In genomic region chr1:191575458-191576247, GRCm38 (mm10) we compare ENCODE assay signal across 8 mouse cellular contexts. TPM values are rescaled to one million over a fixed set of nuclear protein-coding genes. Genes with fewer than 3 reads are reported as not detected.
A peak's percentile ranks its signal among the peaks of the same experiment; 100 is the strongest.
DNase-seq lines count a peak whose midpoint lies in the region; ATAC-seq and TF ChIP-seq lines count a peak whose summit lies in the region.

Gene Dtl (minus strand): TSS chr1:191575544.
Gene Ints7 (plus strand): TSS chr1:191575636.

- intact Hi-C loops in heart, postnatal 10 days (cut with DNase I): loop anchor here (2.0 to 5.0 kb wide), 2 partner anchors 243 to 332 kb away; partner anchors contain the start of gene Slc30a1

- peaks cover 1% of the 10 kb centered on the region for H3K36me3 ChIP-seq in ES-Bruce4 (ENCODE audit: control insufficient read depth, insufficient read depth, low read length, poor library complexity, severe bottlenecking)
- H3K36me3 ChIP-seq in forebrain, embryonic 13.5 days (ENCODE audit: poor library complexity, severe bottlenecking): peaks cover 14% of the 10 kb centered on the region
- no peaks in the 10 kb centered on the region; the same call in 1 of the 2 replicates for H3K36me3 ChIP-seq in liver, postnatal 0 days (replicated peaks; ENCODE audit: insufficient read depth, low read length)
- H3K36me3 ChIP-seq in neural tube, embryonic 14.5 days (ENCODE audit: control insufficient read depth, insufficient read depth, low read length): no peaks in the 10 kb centered on the region

- under 1% methylated on average over 70 of the region's 70 CpGs for WGBS in forebrain, embryonic 13.5 days
- under 1% methylated on average over 70 of the region's 70 CpGs for WGBS in large intestine, adult 2 months
- WGBS in liver, postnatal 0 days (ENCODE audit: insufficient replicate concordance): under 1% methylated on average over 70 of the region's 70 CpGs
- 0% methylated on average over 70 of the region's 70 CpGs for WGBS in neural tube, embryonic 14.5 days

- TF ChIP-seq EP300 in ES-Bruce4 (IDR thresholded peaks at IDR 0.05; ENCODE audit: insufficient read depth, low read depth, low read length): peak; percentile 13; the same call in 1 of the 2 replicates
- TF ChIP-seq EP300 in liver, postnatal 0 days (IDR thresholded peaks at IDR 0.05; ENCODE audit: low read depth): peak; percentile 6; the same call in 1 of the 2 replicates

- H3K27ac ChIP-seq in ES-Bruce4 (ENCODE audit: insufficient read depth, low read length): peak within 1 kb of the TSS; percentile 57
- H3K27ac ChIP-seq in forebrain, embryonic 13.5 days: peak within 1 kb of the TSS; percentile 93
- H3K27ac ChIP-seq in liver, postnatal 0 days (ENCODE audit: low read depth): peak within 1 kb of the TSS; percentile 94
- H3K27ac ChIP-seq in neural tube, embryonic 14.5 days (ENCODE audit: low read depth, low read length): peak within 1 kb of the TSS; percentile 80

- no peaks in the 10 kb centered on the region for H3K9me3 ChIP-seq in ES-Bruce4 (replicated peaks; ENCODE audit: control insufficient read depth, insufficient read depth, low read length, poor library complexity, severe bottlenecking)
- no peaks in the 10 kb centered on the region for H3K9me3 ChIP-seq in forebrain, embryonic 13.5 days (replicated peaks)
- peaks cover 3% of the 10 kb centered on the region; the same call in 1 of the 2 replicates for H3K9me3 ChIP-seq in liver, postnatal 0 days (ENCODE audit: low read length)
- H3K9me3 ChIP-seq in neural tube, embryonic 14.5 days (ENCODE audit: control insufficient read depth, low read length): no peaks in the 10 kb centered on the region

- TF ChIP-seq CTCF in ES-Bruce4 (IDR thresholded peaks at IDR 0.05; ENCODE audit: low read depth, low read length): peak; percentile 87
- TF ChIP-seq CTCF in liver, postnatal 0 days (IDR thresholded peaks at IDR 0.05; ENCODE audit: low read depth): peak; percentile 100

- peak; percentile 70 for TF ChIP-seq POLR2A in ES-Bruce4 (IDR thresholded peaks at IDR 0.05; ENCODE audit: insufficient read depth, low read length)

- peak within 1 kb of the TSS; percentile 91 for H3K4me3 ChIP-seq in ES-Bruce4 (ENCODE audit: low read depth, low read length)
- peak within 1 kb of the TSS; percentile 86 for H3K4me3 ChIP-seq in forebrain, embryonic 13.5 days
- peak within 1 kb of the TSS; percentile 83 for H3K4me3 ChIP-seq in liver, postnatal 0 days (ENCODE audit: low read depth, low read length)
- H3K4me3 ChIP-seq in neural tube, embryonic 14.5 days (ENCODE audit: low read depth, low read length): peak within 1 kb of the TSS; percentile 81

- peak within 1 kb of the TSS; percentile 94 for H3K9ac ChIP-seq in ES-Bruce4 (ENCODE audit: low read depth, poor library complexity, severe bottlenecking)
- H3K9ac ChIP-seq in forebrain, embryonic 13.5 days: peak within 1 kb of the TSS; percentile 72
- peak within 1 kb of the TSS; percentile 81 for H3K9ac ChIP-seq in liver, postnatal 0 days (replicated peaks)
- H3K9ac ChIP-seq in neural tube, embryonic 14.5 days (replicated peaks; ENCODE audit: low read depth, low read length): peak within 1 kb of the TSS; percentile 56

- peak within 1 kb of the TSS; percentile 74 for H3K4me2 ChIP-seq in forebrain, embryonic 13.5 days
- H3K4me2 ChIP-seq in liver, postnatal 0 days (ENCODE audit: low read depth, low read length): peak within 1 kb of the TSS; percentile 86
- peak within 1 kb of the TSS; percentile 91 for H3K4me2 ChIP-seq in neural tube, embryonic 14.5 days (ENCODE audit: low read depth, low read length)

- H3K4me1 ChIP-seq in ES-Bruce4 (ENCODE audit: control insufficient read depth, insufficient read depth, low read length): no peaks in the 10 kb centered on the region
- H3K4me1 ChIP-seq in forebrain, embryonic 13.5 days: peaks cover 46% of the 10 kb centered on the region
- H3K4me1 ChIP-seq in liver, postnatal 0 days (ENCODE audit: insufficient read depth): peaks cover 25% of the 10 kb centered on the region
- peaks cover 16% of the 10 kb centered on the region for H3K4me1 ChIP-seq in neural tube, embryonic 14.5 days (ENCODE audit: control insufficient read depth, insufficient read depth, low read length)

- ATAC-seq in cerebellum, adult (ENCODE audit: insufficient number of reproducible peaks, low FRiP score, low TSS enrichment): peak; percentile 95
- peak; percentile 98 for ATAC-seq in forebrain, embryonic 13.5 days
- ATAC-seq in liver, postnatal 0 days: peak; percentile 96
- peak; percentile 99 for ATAC-seq in neural tube, embryonic 14.5 days (ENCODE audit: low read depth)

- no peaks in the 10 kb centered on the region for H3K27me3 ChIP-seq in ES-Bruce4 (ENCODE audit: control insufficient read depth, insufficient read depth, low read length, poor library complexity, severe bottlenecking)
- no peaks in the 10 kb centered on the region for H3K27me3 ChIP-seq in forebrain, embryonic 13.5 days
- no peaks in the 10 kb centered on the region for H3K27me3 ChIP-seq in liver, postnatal 0 days (ENCODE audit: insufficient read depth, low read length)
- H3K27me3 ChIP-seq in neural tube, embryonic 14.5 days (ENCODE audit: control insufficient read depth, insufficient read depth, low read length): no peaks in the 10 kb centered on the region

- peak; percentile 100 for DNase-seq in heart, postnatal 10 days
- DNase-seq in large intestine, adult 2 months (ENCODE audit: low read depth, low spot score): peak; percentile 99
- peak; percentile 100 for DNase-seq in liver, postnatal 0 days
- peak; percentile 100 for DNase-seq in testis, postnatal 10 days (ENCODE audit: low spot score)

RNA-seq across cellular contexts. Expression of gene Dtl, which starts in this region (rescaled TPM):
- polyA plus RNA-seq in ES-Bruce4 (2011; ENCODE audit: insufficient read depth, insufficient read length, low read depth, missing spikeins): 75.6 and 81.1 TPM in 2 replicates
- 44.4 and 51.0 TPM in 2 replicates for polyA plus RNA-seq in forebrain, embryonic 13.5 days (2015; fragmentation: Nextera tagmentation; extraction: Ambion mirVana)
- 1 to 10 TPM; 4.9 to 6.3 TPM for total RNA-seq in heart, postnatal 10 days (2021)
- 2.6 and 4.1 TPM in 2 replicates for polyA plus RNA-seq in large intestine, adult 2 months (2012; rRNA removed)
- 10.7 and 11.8 TPM in 2 replicates for polyA plus RNA-seq in liver, postnatal 0 days (2015; fragmentation: Nextera tagmentation; extraction: Ambion mirVana)
- 3.5 and 5.7 TPM in 2 replicates for polyA plus RNA-seq in neural tube, embryonic 14.5 days (2014; fragmentation: Nextera tagmentation; extraction: Ambion mirVana)

RNA-seq across cellular contexts. Expression of gene Ints7, which starts in this region (rescaled TPM):
- polyA plus RNA-seq in ES-Bruce4 (2011; ENCODE audit: insufficient read depth, insufficient read length, low read depth, missing spikeins): 58.1 and 60.6 TPM in 2 replicates
- polyA plus RNA-seq in forebrain, embryonic 13.5 days (2015; fragmentation: Nextera tagmentation; extraction: Ambion mirVana): 57.9 and 62.9 TPM in 2 replicates
- 10 to 100 TPM; 23.0 to 23.2 TPM for total RNA-seq in heart, postnatal 10 days (2021)
- polyA plus RNA-seq in large intestine, adult 2 months (2012; rRNA removed): 16.0 and 19.2 TPM in 2 replicates
- 9.3 and 11.0 TPM in 2 replicates for polyA plus RNA-seq in liver, postnatal 0 days (2015; fragmentation: Nextera tagmentation; extraction: Ambion mirVana)
- polyA plus RNA-seq in neural tube, embryonic 14.5 days (2014; fragmentation: Nextera tagmentation; extraction: Ambion mirVana): 37.6 and 45.1 TPM in 2 replicates

Comparison
In these comparisons a context has a peak if more than half of its experiments do, and no peak if none do; other contexts are left out.
1. Peak in every context shown above with its lines: DNase-seq, ATAC-seq, H3K4me3 ChIP-seq and H3K27ac ChIP-seq.